Mouse (Mus musculus) limb, embryonic 14.5 days (tissue): ENCODE results near the gene Tada1. TPM values are rescaled to one million over a fixed set of nuclear protein-coding genes. Genes with fewer than 3 reads are reported as not detected.

Experiments
- ATAC-seq: fragments of 200-750 bp; cut with Nextera tagmentation; 2 replicates; pipeline ENCODE4 v1.8.0; 2017; ENCODE audit warnings: low read depth, moderate number of reproducible peaks, moderate TSS enrichment; ENCODE audit not compliant: low FRiP score
- DNase-seq: peaks from one replicate; pipeline ENCODE4 v3.0.0-alpha.2; 2015; ENCODE audit warnings: low spot score
- H3K27ac ChIP-seq: fragments of 300-500 bp; sonication (generic); replicated peaks from 2 replicates; pipeline ENCODE4 v1.5.1; 2014; ENCODE audit warnings: low read depth, mild to moderate bottlenecking, low read length, moderate library complexity, mixed read lengths
- H3K27me3 ChIP-seq: fragments of 300-500 bp; sonication (generic); 2 replicates; pipeline ENCODE4 v1.6.1; 2014; ENCODE audit warnings: low read length, mixed read lengths; ENCODE audit not compliant: control insufficient read depth, insufficient read depth
- H3K36me3 ChIP-seq: fragments of 300-500 bp; sonication (generic); 2 replicates; pipeline ENCODE4 v1.6.1; 2014; ENCODE audit warnings: mild to moderate bottlenecking, low read length, moderate library complexity, mixed read lengths; ENCODE audit not compliant: control insufficient read depth, insufficient read depth
- H3K4me1 ChIP-seq: fragments of 300-500 bp; sonication (generic); 2 replicates; pipeline ENCODE4 v1.6.1; 2014; ENCODE audit warnings: antibody characterized with exemption, low read length, mixed read lengths; ENCODE audit not compliant: control insufficient read depth, insufficient read depth
- H3K4me2 ChIP-seq: fragments of 300-500 bp; sonication (generic); replicated peaks from 2 replicates; pipeline ENCODE4 v1.6.1; 2014; ENCODE audit warnings: low read depth, mild to moderate bottlenecking, low read length, moderate library complexity; ENCODE audit not compliant: severe bottlenecking
- H3K4me3 ChIP-seq: fragments of 300-500 bp; sonication (generic); replicated peaks from 2 replicates; pipeline ENCODE4 v1.5.1; 2014; ENCODE audit warnings: low read length
- H3K9ac ChIP-seq: fragments of 300-500 bp; sonication (generic); 2 replicates; pipeline ENCODE4 v1.6.1; 2014; ENCODE audit warnings: mild to moderate bottlenecking, low read depth, low read length, moderate library complexity; ENCODE audit not compliant: severe bottlenecking
- H3K9me3 ChIP-seq: fragments of 300-500 bp; sonication (generic); 2 replicates; pipeline ENCODE4 v1.6.1; 2016; ENCODE audit warnings: low read length; ENCODE audit not compliant: control insufficient read depth
- POLR2A ChIP-seq: fragments of 200-500 bp; IDR thresholded peaks from 2 replicates; pipeline ENCODE4 v1.8.0; 2012; ENCODE audit warnings: inconsistent platforms, mild to moderate bottlenecking, moderate library complexity, borderline replicate concordance; ENCODE audit not compliant: insufficient read depth, insufficient read length; ENCODE audit errors: extremely low read depth
- WGBS: fragments of 180-500 bp; shearing (Covaris S2); extraction: QIAGEN DNeasy Blood & Tissue Kit; methylation state at CpG from one replicate; pipeline ENCODE4 v1.1.7; 2014; 5-methylcytosine and 5-hydroxymethylcytosine counted together
- polyA plus RNA-seq, 2 experiments: library from polyadenylated mRNA; depleted of rRNA in 1 of 2; stranded (reverse) in 1 of 2; unstranded in 1 of 2; fragments of >200 nt; fragmentation: Nextera tagmentation in 1 of 2; extraction: Ambion mirVana in 1 of 2; gene quantifications; 2 replicates each; pipeline versions ENCODE4 v1.2.1 to v1.2.3; 2012 to 2014

Tada1 gene
- polyA plus RNA-seq (2012; rRNA removed) (50.0 and 50.9 TPM in 2 replicates), polyA plus RNA-seq (2014; fragmentation: Nextera tagmentation; extraction: Ambion mirVana) (55.5 and 56.6 TPM in 2 replicates)

GRCm38 (mm10) chr1:166379013-166379629 is at the start of gene Tada1:
Gene Tada1, plus strand, starts transcription at chr1:166379097.
- TF ChIP-seq POLR2A, result peak; percentile 69; the same call in 1 of the 2 replicates
- Histone ChIP-seq H3K4me1 (peaks cover 13% of the 10 kb centered on the region), H3K27me3 (no peaks in the 10 kb centered on the region), H3K9ac (peak within 1 kb of the TSS; percentile 98), H3K4me2 (peak within 1 kb of the TSS; percentile 74), H3K9me3 (no peaks in the 10 kb centered on the region), H3K4me3 (peak within 1 kb of the TSS; percentile 94), H3K36me3 (peaks cover 22% of the 10 kb centered on the region), H3K27ac (peak within 1 kb of the TSS; percentile 93)
- DNase-seq, result peak; percentile 90
- under 1% methylated on average over 62 of the region's 81 CpGs for WGBS
- peak; percentile 94 for ATAC-seq

DNA sequence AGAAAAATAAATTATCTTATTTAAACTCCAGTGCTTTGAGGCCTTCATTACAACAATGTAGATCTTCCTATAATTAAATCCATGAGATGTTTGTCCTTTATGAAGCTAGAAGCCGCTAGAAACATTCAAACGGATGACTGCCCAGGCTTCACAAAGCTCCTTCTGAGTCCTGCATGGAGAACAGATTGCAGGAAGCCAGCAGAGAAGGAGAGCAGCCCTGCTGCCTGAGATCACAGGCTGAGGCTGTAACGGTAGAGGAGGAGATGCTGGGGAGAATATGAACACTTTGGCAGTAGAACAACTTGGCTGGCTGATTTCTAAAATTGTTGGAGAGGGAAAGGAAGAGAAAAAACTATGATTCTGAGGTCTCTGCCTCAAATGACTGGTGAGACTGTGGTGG is 48.1 kb upstream of the Tada1 start:
- no peaks in the 10 kb centered on the region for H3K9me3 ChIP-seq
- no peak overlapping the region for H3K4me2 ChIP-seq
- H3K27me3 ChIP-seq, result no peaks in the 10 kb centered on the region
- no peak overlapping the region for H3K9ac ChIP-seq
- TF ChIP-seq POLR2A, result no peak
- DNase-seq (no peak), ATAC-seq (no peak)
- H3K36me3 ChIP-seq, result no peaks in the 10 kb centered on the region
- no peak overlapping the region for H3K4me3 ChIP-seq
- no peaks in the 10 kb centered on the region for H3K4me1 ChIP-seq
- WGBS, result 57% methylated on average over 3 of the region's 3 CpGs
- no peak overlapping the region for H3K27ac ChIP-seq

GRCm38 (mm10) chr1:166339110-166339509 is 39.8 kb upstream of the Tada1 start:
- Histone ChIP-seq H3K4me1 (no peaks in the 10 kb centered on the region), H3K4me2 (no peak overlapping the region), H3K4me3 (no peak overlapping the region), H3K27ac (no peak overlapping the region), H3K9me3 (no peaks in the 10 kb centered on the region), H3K9ac (no peak overlapping the region), H3K27me3 (no peaks in the 10 kb centered on the region), H3K36me3 (no peaks in the 10 kb centered on the region)
- no peak for DNase-seq
- ATAC-seq, result no peak
- 91% methylated on average over 6 of the region's 6 CpGs for WGBS
- TF ChIP-seq POLR2A, result no peak

DNA sequence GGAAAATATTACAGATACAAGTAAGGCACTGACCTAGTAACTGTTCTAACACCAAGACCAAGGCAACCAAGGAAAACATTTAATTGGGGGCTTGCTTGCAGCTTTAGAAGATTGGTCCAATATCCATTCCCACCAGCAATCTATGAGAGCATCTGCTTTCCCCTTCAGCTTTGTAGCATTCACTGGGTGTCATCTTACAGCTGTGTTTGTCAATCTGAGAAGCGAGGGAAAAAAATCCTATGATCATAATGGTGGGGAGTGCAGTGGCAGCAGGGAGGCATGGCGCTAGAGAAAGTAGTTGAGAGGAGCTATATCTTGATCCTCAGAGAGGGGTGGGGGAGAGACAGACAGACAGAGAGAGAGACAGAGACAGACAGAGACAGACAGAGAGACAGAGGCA is 36.8 kb upstream of the Tada1 start:
- 60% methylated on average over 2 of the region's 2 CpGs for WGBS
- DNase-seq (no peak), ATAC-seq (no peak)

GRCm38 (mm10) chr1:166342539-166342938 is 36.4 kb upstream of the Tada1 start:
- Histone ChIP-seq H3K27me3 (no peaks in the 10 kb centered on the region), H3K36me3 (no peaks in the 10 kb centered on the region), H3K4me1 (no peaks in the 10 kb centered on the region), H3K4me3 (no peak overlapping the region), H3K9me3 (no peaks in the 10 kb centered on the region), H3K4me2 (no peak overlapping the region), H3K27ac (no peak overlapping the region), H3K9ac (no peak overlapping the region)
- DNase-seq (no peak), ATAC-seq (no peak)
- no peak for TF ChIP-seq POLR2A
- 82% methylated on average over 1 of the region's 1 CpGs for WGBS

More for the DNA sequence above, 36.8 kb upstream of the Tada1 start:
- H3K4me2 ChIP-seq, result no peak overlapping the region
- H3K27me3 ChIP-seq, result no peaks in the 10 kb centered on the region
- H3K36me3 ChIP-seq, result no peaks in the 10 kb centered on the region
- H3K9ac ChIP-seq, result no peak overlapping the region
- no peaks in the 10 kb centered on the region for H3K4me1 ChIP-seq
- H3K4me3 ChIP-seq, result no peak overlapping the region
- H3K27ac ChIP-seq, result no peak overlapping the region
- no peaks in the 10 kb centered on the region for H3K9me3 ChIP-seq
- no peak for TF ChIP-seq POLR2A

DNA sequence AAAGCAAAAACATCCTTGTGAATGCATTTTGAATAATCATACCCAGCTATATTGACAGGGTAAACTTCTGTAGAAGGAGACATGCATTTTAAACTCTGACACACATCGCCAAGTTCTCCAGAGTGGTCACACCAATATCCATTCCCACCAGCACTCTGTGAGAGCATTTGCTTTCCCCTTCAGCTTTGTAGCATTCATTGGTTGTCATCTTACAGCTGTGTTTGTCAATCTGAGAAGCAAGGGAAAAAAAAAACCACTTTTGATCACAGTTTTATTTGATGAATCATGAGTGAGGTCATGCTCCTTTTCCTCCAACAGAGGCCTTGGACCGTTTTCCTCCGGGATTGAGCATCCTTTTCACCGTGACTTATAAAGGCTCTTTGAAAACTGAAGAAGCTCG is 35.3 kb upstream of the Tada1 start:
- DNase-seq, result no peak
- no peak overlapping the region for H3K4me3 ChIP-seq
- no peaks in the 10 kb centered on the region for H3K36me3 ChIP-seq
- no peak for TF ChIP-seq POLR2A
- WGBS, result 60% methylated on average over 5 of the region's 5 CpGs
- H3K9ac ChIP-seq, result no peak overlapping the region
- H3K27ac ChIP-seq, result no peak overlapping the region
- no peak overlapping the region for H3K4me2 ChIP-seq
- ATAC-seq, result no peak
- no peaks in the 10 kb centered on the region for H3K4me1 ChIP-seq
- H3K9me3 ChIP-seq, result no peaks in the 10 kb centered on the region
- H3K27me3 ChIP-seq, result no peaks in the 10 kb centered on the region
